Mouse (Mus musculus): ENCODE measurements around the gene Parp14. TPM values are rescaled to one million over a fixed set of nuclear protein-coding genes. Genes with fewer than 3 reads are reported as not detected.
"Not testable (repeated sequence)": the region's sequence is repeated elsewhere in the genome, so short reads cannot be mapped to it uniquely, and the experiment has no call there.

The Parp14 gene
- polyA plus RNA-seq, 1 experiment from 2014 or later = 1.4 TPM

GRCm38 (mm10) chr16:35904121-35904736, 32.9 kb upstream of the Parp14 start:
- ATAC-seq (ENCODE audit: low FRiP score, low TSS enrichment) = no peak

GRCm38 (mm10) chr16:35903014-35903640, 31.8 kb upstream of the Parp14 start:
- no peak overlapping the region for H3K27ac ChIP-seq (ENCODE audit: low read length)
- peaks cover 2% of the 10 kb centered on the region; the same call in 1 of the 2 replicates for H3K27me3 ChIP-seq (ENCODE audit: insufficient read depth, low read length)
- H3K36me3 ChIP-seq (ENCODE audit: insufficient read depth, low read length) = no peaks in the 10 kb centered on the region
- H3K4me3 ChIP-seq (ENCODE audit: low read length) = no peak overlapping the region
- ATAC-seq (ENCODE audit: low FRiP score, low TSS enrichment) = no peak
- H3K9ac ChIP-seq (replicated peaks; ENCODE audit: low read length) = no peak overlapping the region
- WGBS = 88% methylated on average over 6 of the region's 6 CpGs
- no peak overlapping the region for H3K4me2 ChIP-seq (replicated peaks; ENCODE audit: low read depth, low read length)
- peaks cover 4% of the 10 kb centered on the region; the same call in 1 of the 2 replicates for H3K9me3 ChIP-seq (ENCODE audit: low read length)
- H3K4me1 ChIP-seq (ENCODE audit: insufficient read depth, low read length) = no peaks in the 10 kb centered on the region; the same call in 1 of the 2 replicates

More at GRCm38 (mm10) chr16:35904121-35904736, 32.9 kb upstream of the Parp14 start:
- 68% methylated on average over 4 of the region's 4 CpGs for WGBS
- Histone ChIP-seq H3K27ac (ENCODE audit: low read length) (no peak overlapping the region), H3K4me1 (ENCODE audit: insufficient read depth, low read length) (no peaks in the 10 kb centered on the region; the same call in 1 of the 2 replicates), H3K4me2 (replicated peaks; ENCODE audit: low read depth, low read length) (no peak overlapping the region), H3K4me3 (ENCODE audit: low read length) (no peak overlapping the region), H3K9me3 (ENCODE audit: low read length) (peaks cover 4% of the 10 kb centered on the region; the same call in 1 of the 2 replicates), H3K27me3 (ENCODE audit: insufficient read depth, low read length) (0 out of 2 replicates have a peak, but pooled peaks cover under 1% of the 10 kb centered on the region), H3K36me3 (ENCODE audit: insufficient read depth, low read length) (no peaks in the 10 kb centered on the region), H3K9ac (replicated peaks; ENCODE audit: low read length) (no peak overlapping the region)

- H3K9me3 ChIP-seq (ENCODE audit: low read length) = peaks cover 4% of the 10 kb centered on the region; the same call in 1 of the 2 replicates
- H3K27me3 ChIP-seq (ENCODE audit: insufficient read depth, low read length) = peaks cover 2% of the 10 kb centered on the region; the same call in 1 of the 2 replicates
- no peak overlapping the region for H3K4me2 ChIP-seq (replicated peaks; ENCODE audit: low read depth, low read length)
- H3K36me3 ChIP-seq (ENCODE audit: insufficient read depth, low read length) = no peaks in the 10 kb centered on the region
- 70% methylated on average over 3 of the region's 3 CpGs for WGBS
- no peak overlapping the region for H3K27ac ChIP-seq (ENCODE audit: low read length)
- H3K4me1 ChIP-seq (ENCODE audit: insufficient read depth, low read length) = no peaks in the 10 kb centered on the region
- no peak for ATAC-seq (ENCODE audit: low FRiP score, low TSS enrichment)
- no peak overlapping the region for H3K4me3 ChIP-seq (ENCODE audit: low read length)
- no peak overlapping the region for H3K9ac ChIP-seq (replicated peaks; ENCODE audit: low read length)
Measured at GRCm38 (mm10) chr16:35900541-35900940, 29.2 kb upstream of the Parp14 start.

- H3K9me3 ChIP-seq (ENCODE audit: low read length) = no peaks in the 10 kb centered on the region; the same call in 1 of the 2 replicates
- H3K27me3 ChIP-seq (ENCODE audit: insufficient read depth, low read length) = peaks cover 2% of the 10 kb centered on the region; the same call in 1 of the 2 replicates
- no peaks in the 10 kb centered on the region for H3K4me1 ChIP-seq (ENCODE audit: insufficient read depth, low read length)
- no peak overlapping the region for H3K4me3 ChIP-seq (ENCODE audit: low read length)
- no peak overlapping the region for H3K4me2 ChIP-seq (replicated peaks; ENCODE audit: low read depth, low read length)
- no peak for ATAC-seq (ENCODE audit: low FRiP score, low TSS enrichment)
- no peak overlapping the region for H3K27ac ChIP-seq (ENCODE audit: low read length)
- 32% methylated on average over 6 of the region's 6 CpGs for WGBS
- no peaks in the 10 kb centered on the region for H3K36me3 ChIP-seq (ENCODE audit: insufficient read depth, low read length)
- no peak overlapping the region for H3K9ac ChIP-seq (replicated peaks; ENCODE audit: low read length)
Measured at GRCm38 (mm10) chr16:35894997-35895396, 23.7 kb upstream of the Parp14 start.

- not testable (repeated sequence) for H3K36me3 ChIP-seq (ENCODE audit: insufficient read depth, low read length); H3K4me1 ChIP-seq (ENCODE audit: insufficient read depth, low read length); H3K27me3 ChIP-seq (ENCODE audit: insufficient read depth, low read length); H3K4me2 ChIP-seq (replicated peaks; ENCODE audit: low read depth, low read length); H3K4me3 ChIP-seq (ENCODE audit: low read length); H3K9ac ChIP-seq (replicated peaks; ENCODE audit: low read length); H3K9me3 ChIP-seq (ENCODE audit: low read length); H3K27ac ChIP-seq (ENCODE audit: low read length); ATAC-seq (ENCODE audit: low FRiP score, low TSS enrichment)
- WGBS = 82% methylated on average over 5 of the region's 5 CpGs
Measured at GRCm38 (mm10) chr16:35891603-35892002, 20.3 kb upstream of the Parp14 start.

GRCm38 (mm10) chr16:35890645-35891044, 19.3 kb upstream of the Parp14 start:
- no peaks in the 10 kb centered on the region for H3K36me3 ChIP-seq (ENCODE audit: insufficient read depth, low read length)
- 74% methylated on average over 3 of the region's 3 CpGs for whole genome bisulfite sequencing
- H3K27ac ChIP-seq (ENCODE audit: low read length) = no peak overlapping the region
- no peak overlapping the region for H3K9ac ChIP-seq (replicated peaks; ENCODE audit: low read length)
- no peaks in the 10 kb centered on the region for H3K9me3 ChIP-seq (ENCODE audit: low read length)
- no peak overlapping the region for H3K4me3 ChIP-seq (ENCODE audit: low read length)
- H3K27me3 ChIP-seq (ENCODE audit: insufficient read depth, low read length) = no peaks in the 10 kb centered on the region
- ATAC-seq (ENCODE audit: low FRiP score, low TSS enrichment) = no peak
- H3K4me2 ChIP-seq (replicated peaks; ENCODE audit: low read depth, low read length) = no peak overlapping the region
- no peaks in the 10 kb centered on the region for H3K4me1 ChIP-seq (ENCODE audit: insufficient read depth, low read length)

- H3K27me3 ChIP-seq (ENCODE audit: insufficient read depth, low read length) = no peaks in the 10 kb centered on the region
- no peaks in the 10 kb centered on the region for H3K4me1 ChIP-seq (ENCODE audit: insufficient read depth, low read length)
- no peaks in the 10 kb centered on the region for H3K36me3 ChIP-seq (ENCODE audit: insufficient read depth, low read length)
- H3K4me3 ChIP-seq (ENCODE audit: low read length) = no peak overlapping the region
- WGBS = 89% methylated on average over 5 of the region's 5 CpGs
- H3K4me2 ChIP-seq (replicated peaks; ENCODE audit: low read depth, low read length) = no peak overlapping the region
- no peak overlapping the region for H3K9ac ChIP-seq (replicated peaks; ENCODE audit: low read length)
- no peaks in the 10 kb centered on the region for H3K9me3 ChIP-seq (ENCODE audit: low read length)
- no peak for ATAC-seq (ENCODE audit: low FRiP score, low TSS enrichment)
- H3K27ac ChIP-seq (ENCODE audit: low read length) = no peak overlapping the region
Measured at GRCm38 (mm10) chr16:35888910-35889309, 17.6 kb upstream of the Parp14 start.

GRCm38 (mm10) chr16:35888174-35888573, 16.8 kb upstream of the Parp14 start:
- Histone ChIP-seq H3K36me3 (ENCODE audit: insufficient read depth, low read length) (no peaks in the 10 kb centered on the region), H3K4me1 (ENCODE audit: insufficient read depth, low read length) (no peaks in the 10 kb centered on the region), H3K9me3 (ENCODE audit: low read length) (no peaks in the 10 kb centered on the region), H3K4me3 (ENCODE audit: low read length) (no peak overlapping the region), H3K27me3 (ENCODE audit: insufficient read depth, low read length) (no peaks in the 10 kb centered on the region), H3K4me2 (replicated peaks; ENCODE audit: low read depth, low read length) (no peak overlapping the region), H3K27ac (ENCODE audit: low read length) (no peak overlapping the region), H3K9ac (replicated peaks; ENCODE audit: low read length) (no peak overlapping the region)
- 74% methylated on average over 7 of the region's 7 CpGs for WGBS
- ATAC-seq (ENCODE audit: low FRiP score, low TSS enrichment) = no peak

- 35% methylated on average over 3 of the region's 3 CpGs for WGBS
- peaks cover 6% of the 10 kb centered on the region; the same call in 1 of the 2 replicates for H3K4me1 ChIP-seq (ENCODE audit: insufficient read depth, low read length)
- no peak overlapping the region for H3K27ac ChIP-seq (ENCODE audit: low read length)
- no peak overlapping the region for H3K4me2 ChIP-seq (replicated peaks; ENCODE audit: low read depth, low read length)
- H3K27me3 ChIP-seq (ENCODE audit: insufficient read depth, low read length) = peaks cover 15% of the 10 kb centered on the region; the same call in 1 of the 2 replicates
- no peaks in the 10 kb centered on the region for H3K36me3 ChIP-seq (ENCODE audit: insufficient read depth, low read length)
- no peaks in the 10 kb centered on the region for H3K9me3 ChIP-seq (ENCODE audit: low read length)
- H3K9ac ChIP-seq (replicated peaks; ENCODE audit: low read length) = no peak overlapping the region
- no peak for ATAC-seq (ENCODE audit: low FRiP score, low TSS enrichment)
- no peak overlapping the region for H3K4me3 ChIP-seq (ENCODE audit: low read length)
Measured at GRCm38 (mm10) chr16:35874416-35874815, 3.1 kb upstream of the Parp14 start.

Data from kidney, embryonic 16.5 days (tissue).